Comparison of ENCODE assay signal across 14 mouse cellular contexts in the genomic region with DNA sequence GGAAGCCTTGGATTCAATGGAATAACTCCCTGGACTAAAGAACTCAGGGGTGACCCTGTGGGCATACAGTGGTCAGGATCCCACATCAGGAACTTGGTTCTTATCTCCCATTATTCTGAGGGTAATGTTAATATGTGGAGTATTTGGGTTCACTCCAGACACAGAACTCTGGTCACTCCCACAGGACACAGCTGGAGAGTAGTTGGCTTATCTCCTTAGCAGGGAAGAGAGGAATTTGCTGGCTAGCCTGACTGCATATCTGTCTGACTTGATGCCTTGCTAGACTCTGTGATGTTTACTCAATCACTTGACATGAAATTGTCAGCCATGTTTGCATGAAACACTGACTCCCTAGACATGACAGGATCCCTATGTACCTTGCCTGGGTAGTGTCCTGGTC.
"Had no signal": no experiment of that assay in that cellular context is flagged by ENCODE, and none has a peak within 500 bp of the region (broad histone marks: within the 10 kb centered on the region; RNA-seq: fewer than 3 reads in every experiment).

No protein-coding gene starts in this region.

- H3K4me3 ChIP-seq: kidney, embryonic 15.5 days; limb, embryonic 13.5 days; lung, embryonic 15.5 days; midbrain, embryonic 10.5 days; myocyte; neural tube, embryonic 15.5 days had no signal

- H3K4me1 ChIP-seq: midbrain, embryonic 10.5 days; neural tube, embryonic 15.5 days had no signal

- H3K4me2 ChIP-seq: kidney, embryonic 15.5 days; limb, embryonic 13.5 days; lung, embryonic 15.5 days; neural tube, embryonic 15.5 days had no signal

- H3K9me3 ChIP-seq: kidney, embryonic 15.5 days; lung, embryonic 15.5 days; midbrain, embryonic 10.5 days; neural tube, embryonic 15.5 days had no signal

- DNase-seq: kidney, adult 2 months; kidney, postnatal 14 days; left cerebral cortex, postnatal 4 days; midbrain, embryonic 14.5 days; right cerebral cortex, adult 18-20 months; right cerebral cortex, postnatal 25 days; thymus, postnatal 36 days had no signal

- H3K27ac ChIP-seq: kidney, embryonic 15.5 days; limb, embryonic 13.5 days; liver, embryonic 14.5 days; lung, embryonic 15.5 days; midbrain, embryonic 10.5 days; neural tube, embryonic 15.5 days had no signal

- H3K27me3 ChIP-seq: limb, embryonic 13.5 days; lung, embryonic 15.5 days; neural tube, embryonic 15.5 days had no signal

- H3K36me3 ChIP-seq: kidney, embryonic 15.5 days; limb, embryonic 13.5 days; lung, embryonic 15.5 days; midbrain, embryonic 10.5 days; neural tube, embryonic 15.5 days had no signal

- H3K9ac ChIP-seq: kidney, embryonic 15.5 days; limb, embryonic 13.5 days; liver, embryonic 14.5 days; lung, embryonic 15.5 days; neural tube, embryonic 15.5 days had no signal
